Mouse (Mus musculus) hindbrain, postnatal 0 days (tissue): ENCODE measurements around the gene Fez2. TPM values are rescaled to one million over a fixed set of nuclear protein-coding genes. Genes with fewer than 3 reads are reported as not detected.
A peak's percentile ranks its signal among the peaks of the same experiment; 100 is the strongest.

Experiments used
- ATAC-seq: fragments of 200-750 bp; cut with Nextera tagmentation; 2 replicates; pipeline ENCODE4 v1.8.0; 2017; ENCODE audit warnings: mild to moderate bottlenecking, moderate TSS enrichment, moderate library complexity
- DNase-seq: peaks from one replicate; pipeline ENCODE4 v3.0.0-alpha.2; 2015; ENCODE audit warnings: low spot score
- H3K27ac ChIP-seq: fragments of 300-500 bp; sonication (generic); 2 replicates; pipeline ENCODE4 v1.5.1; 2014; ENCODE audit warnings: mild to moderate bottlenecking
- H3K27me3 ChIP-seq: fragments of 300-500 bp; sonication (generic); 2 replicates; pipeline ENCODE4 v1.6.1; 2014; ENCODE audit warnings: low read length, mixed read lengths; ENCODE audit not compliant: insufficient read depth
- H3K36me3 ChIP-seq: fragments of 300-500 bp; sonication (generic); 2 replicates; pipeline ENCODE4 v1.6.1; 2014; ENCODE audit warnings: low read length, mixed read lengths; ENCODE audit not compliant: insufficient read depth
- H3K4me1 ChIP-seq: fragments of 300-500 bp; sonication (generic); 2 replicates; pipeline ENCODE4 v1.6.1; 2014; ENCODE audit warnings: antibody characterized with exemption, low read length, mixed read lengths; ENCODE audit not compliant: insufficient read depth
- H3K4me2 ChIP-seq: fragments of 300-500 bp; sonication (generic); 2 replicates; pipeline ENCODE4 v1.6.1; 2014; ENCODE audit warnings: low read depth, mild to moderate bottlenecking, low read length, moderate library complexity, mixed read lengths
- H3K4me3 ChIP-seq: fragments of 300-500 bp; sonication (generic); 2 replicates; pipeline ENCODE4 v1.5.1; 2014; ENCODE audit warnings: low read length
- H3K9ac ChIP-seq: fragments of 300-500 bp; sonication (generic); replicated peaks from 2 replicates; pipeline ENCODE4 v1.6.1; 2014; ENCODE audit warnings: mild to moderate bottlenecking, low read length, moderate library complexity, mixed read lengths
- H3K9me3 ChIP-seq: fragments of 300-500 bp; sonication (generic); 2 replicates; pipeline ENCODE4 v1.6.1; 2016; ENCODE audit warnings: low read length, mixed read lengths
- CTCF ChIP-seq: IDR thresholded peaks from 2 replicates; pipeline ENCODE4 v1.5.1; 2016; ENCODE audit warnings: antibody characterized with exemption, control low read depth, low read depth
- WGBS: fragments of 180-500 bp; shearing (Covaris S2); extraction: QIAGEN DNeasy Blood & Tissue Kit; methylation state at CpG from one replicate; pipeline ENCODE4 v1.1.7; 2014; 5-methylcytosine and 5-hydroxymethylcytosine counted together
- polyA plus RNA-seq: library from polyadenylated mRNA; unstranded; fragments of >200 nt; fragmentation: Nextera tagmentation; extraction: Ambion mirVana; gene quantifications from 2 replicates; pipeline ENCODE4 v1.2.1, GENCODE M21; 2015
- total RNA-seq: library from RNA; depleted of rRNA; stranded (reverse); fragments of >200 nt; gene quantifications from 2 replicates; pipeline ENCODE4 v1.2.3, GENCODE M21; 2014

Fez2 gene
- total and polyA plus RNA-seq, 2 experiments from 2014 or later = 36.5 to 63.3 TPM

DNA sequence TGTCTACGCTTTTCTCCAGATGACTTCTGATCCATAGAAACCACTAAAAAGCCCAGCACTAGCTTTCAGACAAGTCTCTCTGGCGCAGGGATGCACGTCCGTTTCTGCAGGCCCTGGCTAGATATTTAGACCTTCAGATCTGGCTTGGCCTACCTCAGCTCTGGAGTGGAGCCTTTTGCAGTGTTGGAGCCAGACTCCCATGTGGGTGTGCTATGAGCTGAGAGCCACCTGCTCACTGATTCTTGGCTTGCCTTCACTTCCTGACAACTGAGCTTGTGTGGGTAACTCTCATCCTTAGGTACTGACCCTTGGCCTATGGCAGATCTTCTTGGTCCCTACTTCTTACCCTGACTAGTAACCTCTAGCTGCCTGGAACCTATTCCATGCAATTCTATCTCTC, 19.2 kb upstream of the Fez2 start:
- Histone ChIP-seq H3K4me1 (no peaks in the 10 kb centered on the region), H3K9ac (no peak overlapping the region), H3K9me3 (peaks cover 3% of the 10 kb centered on the region; the same call in 1 of the 2 replicates), H3K4me2 (no peak overlapping the region), H3K4me3 (no peak overlapping the region), H3K27ac (no peak overlapping the region), H3K27me3 (no peaks in the 10 kb centered on the region), H3K36me3 (no peaks in the 10 kb centered on the region)
- 91% methylated on average over 4 of the region's 4 CpGs for WGBS
- no peak for TF ChIP-seq CTCF
- DNase-seq (no peak), ATAC-seq (no peak)

DNA sequence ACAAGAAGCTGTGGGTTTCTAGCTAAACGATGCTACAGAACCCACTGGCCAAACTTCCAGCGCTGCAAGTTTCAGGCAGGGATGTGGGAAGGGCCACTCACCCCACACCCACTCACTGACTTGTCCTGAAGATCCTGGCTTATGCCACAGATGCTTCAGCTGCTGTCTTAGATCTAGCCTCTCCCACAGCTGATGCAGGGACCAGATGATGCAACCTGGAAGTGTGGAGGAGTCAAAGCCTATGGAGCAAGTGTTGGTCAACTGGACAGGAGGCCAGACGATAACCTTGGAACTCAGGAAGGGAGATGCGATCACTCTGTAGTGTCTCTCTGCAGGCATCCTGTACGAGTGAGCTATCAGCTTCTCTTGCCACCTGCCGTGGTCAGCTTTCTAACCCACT, 17.7 kb upstream of the Fez2 start:
- no peak for ATAC-seq
- Histone ChIP-seq H3K27ac (no peak overlapping the region), H3K27me3 (no peaks in the 10 kb centered on the region), H3K36me3 (no peaks in the 10 kb centered on the region), H3K9me3 (peaks cover 3% of the 10 kb centered on the region; the same call in 1 of the 2 replicates), H3K4me1 (no peaks in the 10 kb centered on the region), H3K9ac (no peak overlapping the region), H3K4me3 (no peak overlapping the region), H3K4me2 (no peak overlapping the region)
- 88% methylated on average over 6 of the region's 6 CpGs for WGBS
- no peak for TF ChIP-seq CTCF
- no peak for DNase-seq

DNA sequence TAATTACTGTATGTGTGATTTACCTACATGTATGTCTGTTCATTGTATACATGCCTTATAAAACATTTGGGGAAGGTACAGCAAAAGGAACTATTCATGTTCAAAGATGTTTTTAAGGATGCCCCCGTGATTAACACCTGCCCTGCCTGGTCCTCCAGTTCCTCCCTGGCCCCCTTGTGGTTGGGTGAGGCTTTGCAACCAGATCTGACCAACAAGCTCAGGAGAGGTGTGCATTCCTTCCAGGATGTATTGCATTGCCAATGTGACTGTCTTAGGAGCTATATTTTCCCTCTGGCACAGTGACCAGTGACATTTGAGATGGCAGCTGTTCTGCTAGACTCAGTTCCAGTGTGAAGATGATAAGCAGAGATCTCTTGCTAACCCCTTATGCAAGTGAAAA, 16.8 kb upstream of the Fez2 start:
- no peaks in the 10 kb centered on the region for H3K36me3 ChIP-seq
- 47% methylated on average over 1 of the region's 1 CpGs for WGBS
- no peak for ATAC-seq

DNA sequence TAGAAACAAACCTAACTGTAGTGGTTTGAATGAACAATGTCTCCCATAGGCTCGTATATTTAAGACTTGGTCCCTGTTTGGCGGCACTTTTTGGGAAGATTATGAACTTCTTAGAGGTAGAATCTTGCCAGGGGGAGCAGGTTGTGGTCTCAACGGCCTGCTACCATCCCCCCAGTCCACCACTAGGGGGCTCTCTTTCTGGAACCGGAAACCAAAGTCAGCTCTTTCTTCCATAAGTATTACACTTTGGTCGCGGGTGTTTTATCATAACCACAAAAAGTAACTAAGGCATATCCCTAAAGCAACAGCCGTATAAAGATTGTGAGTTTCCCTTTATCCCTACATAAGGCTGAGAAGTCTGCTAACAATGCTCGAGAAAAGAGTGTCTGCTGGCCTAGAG, 12.4 kb upstream of the Fez2 start:
- TF ChIP-seq CTCF = peak; percentile 41
- no peaks in the 10 kb centered on the region for H3K36me3 ChIP-seq
- no peaks in the 10 kb centered on the region for H3K27me3 ChIP-seq
- H3K9me3 ChIP-seq = peaks cover 3% of the 10 kb centered on the region; the same call in 1 of the 2 replicates
- no peak overlapping the region for H3K4me3 ChIP-seq
- no peak overlapping the region for H3K4me2 ChIP-seq
- H3K9ac ChIP-seq = no peak overlapping the region
- ATAC-seq = no peak
- H3K4me1 ChIP-seq = no peaks in the 10 kb centered on the region
- no peak for DNase-seq
- no peak overlapping the region for H3K27ac ChIP-seq
- WGBS = 74% methylated on average over 8 of the region's 8 CpGs

More for the DNA sequence above, 16.8 kb upstream of the Fez2 start:
- Histone ChIP-seq H3K9ac (no peak overlapping the region), H3K9me3 (peaks cover 3% of the 10 kb centered on the region; the same call in 1 of the 2 replicates), H3K27me3 (no peaks in the 10 kb centered on the region), H3K4me3 (no peak overlapping the region), H3K4me2 (no peak overlapping the region), H3K27ac (no peak overlapping the region), H3K4me1 (no peaks in the 10 kb centered on the region)
- peak; percentile 81 for TF ChIP-seq CTCF
- DNase-seq = peak; percentile 32

DNA sequence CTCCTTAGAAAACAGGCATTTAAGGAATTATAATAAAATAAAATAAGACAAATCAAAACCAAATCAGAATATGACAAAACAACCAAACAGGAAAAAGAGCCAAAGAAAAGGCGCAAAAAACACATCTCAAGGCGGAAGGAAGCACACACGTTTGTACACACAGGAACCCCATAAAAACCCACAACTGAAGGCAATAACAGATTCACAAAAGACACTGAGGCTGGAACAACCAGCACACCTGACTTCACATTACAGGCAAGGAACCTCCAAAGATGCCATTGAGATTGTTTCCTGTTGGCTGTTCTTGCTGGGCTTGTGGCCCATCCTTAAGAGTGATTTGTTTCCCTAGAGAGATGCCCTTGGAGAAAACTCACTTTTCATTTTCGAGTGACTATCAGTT, 11.1 kb upstream of the Fez2 start:
- ATAC-seq = no peak

DNA sequence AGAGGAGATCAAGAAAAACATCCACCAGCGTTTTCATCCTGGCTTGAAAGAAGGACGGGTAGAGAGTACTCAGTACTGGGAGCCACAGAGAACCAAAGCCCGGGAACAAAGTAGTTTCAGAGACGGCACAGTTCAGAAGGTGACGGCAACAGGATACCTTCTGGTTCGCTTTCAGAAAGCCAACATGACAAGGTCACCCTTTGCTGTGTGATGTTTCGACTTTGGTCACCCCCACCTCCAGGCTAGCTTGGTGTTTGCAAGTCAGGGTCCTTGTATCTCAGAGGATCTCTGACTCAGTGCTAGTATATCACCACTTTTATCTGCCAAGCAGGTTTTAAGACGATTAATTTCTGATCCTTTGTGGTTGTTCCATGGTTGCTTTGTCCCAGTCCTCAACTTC, 7.1 kb upstream of the Fez2 start:
- no peak overlapping the region for H3K27ac ChIP-seq
- H3K36me3 ChIP-seq = no peaks in the 10 kb centered on the region
- no peak overlapping the region for H3K9ac ChIP-seq
- no peak overlapping the region for H3K4me2 ChIP-seq
- H3K27me3 ChIP-seq = no peaks in the 10 kb centered on the region
- DNase-seq = no peak
- 77% methylated on average over 8 of the region's 8 CpGs for WGBS
- ATAC-seq = no peak
- no peaks in the 10 kb centered on the region for H3K9me3 ChIP-seq
- H3K4me3 ChIP-seq = no peak overlapping the region
- TF ChIP-seq CTCF = no peak
- no peaks in the 10 kb centered on the region for H3K4me1 ChIP-seq

More for the DNA sequence above, 11.1 kb upstream of the Fez2 start:
- H3K9ac ChIP-seq = no peak overlapping the region
- WGBS = 90% methylated on average over 4 of the region's 4 CpGs
- no peak overlapping the region for H3K4me2 ChIP-seq
- no peaks in the 10 kb centered on the region for H3K27me3 ChIP-seq
- H3K9me3 ChIP-seq = peaks cover 3% of the 10 kb centered on the region; the same call in 1 of the 2 replicates
- DNase-seq = no peak
- H3K4me3 ChIP-seq = no peak overlapping the region
- TF ChIP-seq CTCF = no peak
- H3K4me1 ChIP-seq = no peaks in the 10 kb centered on the region
- no peak overlapping the region for H3K27ac ChIP-seq
- H3K36me3 ChIP-seq = no peaks in the 10 kb centered on the region

DNA sequence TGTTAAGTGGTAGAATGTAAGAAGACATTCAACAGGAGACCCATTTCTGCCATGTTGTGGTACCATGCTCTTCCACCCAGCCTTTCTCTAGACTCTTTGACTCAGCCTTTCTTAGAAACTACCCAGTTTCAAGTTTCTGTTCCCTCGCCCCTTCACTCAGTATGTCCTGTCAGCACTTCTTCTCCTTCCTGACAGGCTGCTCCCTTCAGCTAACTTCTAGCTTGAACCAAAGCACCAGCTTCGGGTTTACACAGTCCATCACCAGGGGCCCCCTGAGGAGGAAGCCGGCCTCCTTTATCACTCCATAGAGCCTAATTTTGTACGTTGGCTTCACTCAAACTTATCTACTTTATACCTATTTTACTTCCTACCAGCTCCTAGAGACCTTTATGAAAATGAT, 1.3 kb upstream of the Fez2 start:
- Histone ChIP-seq H3K9me3 (no peaks in the 10 kb centered on the region), H3K27ac (no peak overlapping the region), H3K4me3 (no peak overlapping the region), H3K9ac (no peak overlapping the region), H3K4me1 (no peaks in the 10 kb centered on the region), H3K27me3 (no peaks in the 10 kb centered on the region), H3K4me2 (no peak overlapping the region), H3K36me3 (no peaks in the 10 kb centered on the region)
- TF ChIP-seq CTCF = no peak
- DNase-seq = no peak
- 88% methylated on average over 4 of the region's 4 CpGs for WGBS
- no peak for ATAC-seq
